Mouse (Mus musculus) intestine, embryonic 14.5 days (tissue): ENCODE measurements around the gene Enpp4. TPM values are rescaled to one million over a fixed set of nuclear protein-coding genes. Genes with fewer than 3 reads are reported as not detected.
A peak's percentile ranks its signal among the peaks of the same experiment; 100 is the strongest.

Experiments used
- ATAC-seq: fragments of 200-750 bp; cut with Nextera tagmentation; replicated peaks from 2 replicates; pipeline ENCODE4 v1.8.0; 2017; ENCODE audit warnings: low read depth, moderate number of reproducible peaks, moderate TSS enrichment, moderate library complexity; ENCODE audit not compliant: low FRiP score, low TSS enrichment
- DNase-seq: peaks from one replicate; pipeline ENCODE4 v3.0.0-alpha.2; 2018; ENCODE audit warnings: low spot score
- H3K27ac ChIP-seq: fragments of 300-500 bp; sonication (generic); 2 replicates; pipeline ENCODE4 v1.5.1; 2014; ENCODE audit warnings: low read depth, mild to moderate bottlenecking, control low read depth
- H3K27me3 ChIP-seq: fragments of 300-500 bp; sonication (generic); replicated peaks from 2 replicates; pipeline ENCODE4 v1.6.1; 2014; ENCODE audit warnings: low read length, control low read depth; ENCODE audit not compliant: control insufficient read depth, insufficient read depth
- H3K36me3 ChIP-seq: fragments of 300-500 bp; sonication (generic); 2 replicates; pipeline ENCODE4 v1.6.1; 2014; ENCODE audit warnings: low read length, control low read depth; ENCODE audit not compliant: control insufficient read depth, insufficient read depth
- H3K4me1 ChIP-seq: fragments of 300-500 bp; sonication (generic); replicated peaks from 2 replicates; pipeline ENCODE4 v1.6.1; 2014; ENCODE audit warnings: low read length, control low read depth, mixed read lengths; ENCODE audit not compliant: control insufficient read depth, insufficient read depth
- H3K4me2 ChIP-seq: fragments of 300-500 bp; sonication (generic); 2 replicates; pipeline ENCODE4 v1.6.1; 2014; ENCODE audit warnings: low read length
- H3K4me3 ChIP-seq: fragments of 300-500 bp; sonication (generic); 2 replicates; pipeline ENCODE4 v1.5.1; 2014; ENCODE audit warnings: low read depth, low read length, control low read depth, mixed read lengths
- H3K9ac ChIP-seq: fragments of 300-500 bp; sonication (generic); 2 replicates; pipeline ENCODE4 v1.6.1; 2014; ENCODE audit warnings: mild to moderate bottlenecking, low read length
- H3K9me3 ChIP-seq: fragments of 300-500 bp; sonication (generic); 2 replicates; pipeline ENCODE4 v1.6.1; 2016; ENCODE audit warnings: low read length, control low read depth; ENCODE audit not compliant: control insufficient read depth
- WGBS: fragments of 180-500 bp; shearing (Covaris S2); extraction: QIAGEN DNeasy Blood & Tissue Kit; methylation state at CpG from one replicate; pipeline ENCODE4 v1.1.7; 2014; 5-methylcytosine and 5-hydroxymethylcytosine counted together
- polyA plus RNA-seq: library from polyadenylated mRNA; unstranded; fragments of >200 nt; fragmentation: Nextera tagmentation; extraction: Ambion mirVana; gene quantifications from 2 replicates; pipeline ENCODE4 v1.2.1, GENCODE M21; 2014

Gene Enpp4
- polyA plus RNA-seq, 1 experiment from 2014 or later = 5.8 TPM

DNA sequence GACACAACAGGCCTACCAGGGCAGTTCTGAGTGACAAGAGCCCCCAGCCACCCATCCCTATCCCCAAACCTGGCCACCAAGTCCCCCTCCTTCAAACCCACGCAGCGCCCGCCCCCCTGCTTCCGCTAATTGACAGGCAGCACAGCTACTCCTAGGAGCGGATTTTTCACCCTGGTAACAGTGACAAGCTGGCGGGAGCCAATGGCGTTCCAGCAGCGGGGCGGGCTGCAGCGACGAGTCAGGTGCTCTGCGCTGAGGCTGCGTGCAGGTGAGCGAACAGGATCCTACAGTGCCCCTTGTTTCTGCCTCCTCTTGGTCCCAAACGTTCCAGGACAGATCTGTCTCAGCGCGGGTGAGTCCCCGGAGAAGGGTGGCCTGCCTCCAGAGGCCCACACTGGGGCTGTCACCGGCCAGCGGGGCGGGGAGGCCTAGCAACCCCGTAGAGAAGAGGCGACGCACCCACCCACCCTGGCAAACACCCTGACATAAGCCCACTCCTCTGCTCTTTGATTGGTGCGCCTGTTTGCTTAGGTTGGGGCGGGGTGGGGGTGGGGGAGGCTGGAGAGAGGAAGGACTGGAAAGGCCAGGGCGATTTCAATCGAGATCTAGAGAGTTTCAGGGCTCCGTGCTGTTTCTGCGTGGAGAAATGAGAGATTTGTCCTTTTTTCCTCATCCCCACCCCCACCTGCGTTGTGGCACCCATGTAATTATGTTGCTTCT is 26.8 kb downstream of the Enpp4 start, which contains the start of gene Enpp5:
Gene Enpp5 (plus strand): TSS at position 183 of the 720 bp plus-strand sequence.
- Histone ChIP-seq H3K4me1 (no peaks in the 10 kb centered on the region), H3K9me3 (no peaks in the 10 kb centered on the region), H3K27me3 (no peaks in the 10 kb centered on the region), H3K27ac (peak within 1 kb of the TSS; percentile 73), H3K9ac (peak within 1 kb of the TSS; percentile 51), H3K4me3 (peak within 1 kb of the TSS; percentile 59), H3K36me3 (no peaks in the 10 kb centered on the region), H3K4me2 (peak within 1 kb of the TSS; percentile 63)
- peak; percentile 97 for ATAC-seq
- 1% methylated on average over 31 of the region's 31 CpGs for WGBS
- DNase-seq = peak; percentile 86

DNA sequence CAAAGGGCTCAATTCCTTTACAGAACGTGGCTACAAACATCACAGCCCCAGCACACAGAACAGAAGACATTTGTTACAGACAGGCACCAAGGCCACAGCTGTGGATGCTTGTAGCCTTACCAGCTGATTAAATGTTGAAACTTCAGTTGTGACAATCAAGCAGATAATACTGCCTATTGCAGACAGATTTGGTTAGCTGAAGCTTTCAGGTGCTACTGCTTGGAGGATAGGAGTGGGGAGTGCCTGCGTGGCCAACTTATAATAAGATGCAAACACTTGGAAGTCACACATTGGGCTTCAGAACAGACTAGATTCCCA is 27.8 kb downstream of the Enpp4 start:
- ATAC-seq (no peak), DNase-seq (no peak)
- Histone ChIP-seq H3K4me3 (no peak overlapping the region), H3K27ac (no peak overlapping the region), H3K4me1 (no peaks in the 10 kb centered on the region), H3K4me2 (no peak overlapping the region), H3K9me3 (no peaks in the 10 kb centered on the region), H3K9ac (no peak overlapping the region), H3K36me3 (no peaks in the 10 kb centered on the region), H3K27me3 (no peaks in the 10 kb centered on the region)
- WGBS = 72% methylated on average over 2 of the region's 2 CpGs

DNA sequence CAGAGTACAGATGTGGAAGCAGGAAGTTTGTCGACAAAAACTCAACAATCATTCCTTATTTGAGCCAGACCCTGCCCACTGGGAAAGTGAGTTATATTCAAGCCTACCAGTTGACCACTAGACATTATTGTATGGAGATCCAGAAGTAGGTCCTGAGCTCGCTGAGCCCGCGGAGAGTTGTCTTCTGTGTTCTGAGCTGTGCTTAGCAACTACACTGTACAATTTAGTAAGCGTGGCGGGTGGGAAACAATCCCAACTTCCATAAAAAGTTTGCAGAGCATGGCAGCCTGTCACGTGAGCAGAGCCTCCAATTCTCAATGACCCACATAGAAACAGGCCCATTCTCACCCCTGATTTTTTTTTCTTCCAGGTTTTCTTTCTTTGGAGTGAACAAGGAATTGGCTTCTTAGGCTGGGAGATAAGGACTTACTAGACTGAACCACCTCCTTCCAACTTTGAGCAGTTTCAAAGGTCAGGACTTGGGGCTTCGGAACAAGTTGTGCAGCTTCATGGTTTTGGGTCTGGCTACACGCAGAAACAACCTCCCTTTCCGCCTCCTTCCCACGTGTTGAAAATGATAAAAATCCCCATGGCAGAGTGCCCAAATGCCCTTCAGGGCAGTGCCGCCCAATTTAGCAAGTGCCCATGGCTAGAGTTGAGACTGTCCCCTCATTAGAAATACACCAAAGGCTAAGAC is 28.3 kb downstream of the Enpp4 start:
- Histone ChIP-seq H3K4me3 (no peak overlapping the region), H3K9ac (no peak overlapping the region), H3K27me3 (no peaks in the 10 kb centered on the region), H3K9me3 (no peaks in the 10 kb centered on the region), H3K36me3 (no peaks in the 10 kb centered on the region), H3K4me1 (no peaks in the 10 kb centered on the region), H3K27ac (no peak overlapping the region), H3K4me2 (no peak overlapping the region)
- ATAC-seq (no peak), DNase-seq (no peak)
- WGBS = 79% methylated on average over 12 of the region's 12 CpGs

DNA sequence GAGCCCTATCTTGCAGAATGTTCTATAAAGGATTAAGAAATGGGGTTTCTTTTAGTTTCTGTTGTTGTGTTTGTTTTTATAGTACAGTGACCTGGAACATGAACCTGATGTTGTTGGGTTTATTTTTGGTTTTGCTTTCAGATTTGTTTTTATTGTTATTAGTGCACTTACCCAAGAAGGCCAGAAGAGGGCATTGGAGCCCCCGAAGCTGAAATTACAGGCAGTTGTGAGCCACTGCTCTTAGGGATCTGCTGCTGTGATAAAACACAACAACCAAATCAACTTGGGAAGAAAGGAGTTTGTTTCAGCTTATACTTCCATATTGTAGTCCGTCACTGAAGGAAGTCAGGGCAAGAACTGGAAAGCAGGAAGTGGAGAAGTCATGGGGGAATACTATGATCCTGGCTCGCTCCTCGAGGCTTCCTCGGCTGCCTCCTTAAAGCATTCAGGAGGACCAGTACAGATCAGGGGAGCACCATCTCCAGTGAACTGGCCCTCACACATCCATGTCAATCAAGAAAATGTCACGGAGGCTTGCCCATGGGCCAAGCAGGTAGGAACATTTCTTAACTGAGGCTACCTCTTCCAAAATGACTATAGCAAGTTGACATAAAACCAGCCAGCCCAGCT is 29.4 kb downstream of the Enpp4 start:
- no peak overlapping the region for H3K4me3 ChIP-seq
- H3K9ac ChIP-seq = no peak overlapping the region
- H3K36me3 ChIP-seq = no peaks in the 10 kb centered on the region
- ATAC-seq = no peak
- no peaks in the 10 kb centered on the region for H3K4me1 ChIP-seq
- no peak overlapping the region for H3K27ac ChIP-seq
- H3K27me3 ChIP-seq = no peaks in the 10 kb centered on the region
- H3K9me3 ChIP-seq = no peaks in the 10 kb centered on the region
- 58% methylated on average over 6 of the region's 6 CpGs for WGBS
- H3K4me2 ChIP-seq = no peak overlapping the region
- no peak for DNase-seq

DNA sequence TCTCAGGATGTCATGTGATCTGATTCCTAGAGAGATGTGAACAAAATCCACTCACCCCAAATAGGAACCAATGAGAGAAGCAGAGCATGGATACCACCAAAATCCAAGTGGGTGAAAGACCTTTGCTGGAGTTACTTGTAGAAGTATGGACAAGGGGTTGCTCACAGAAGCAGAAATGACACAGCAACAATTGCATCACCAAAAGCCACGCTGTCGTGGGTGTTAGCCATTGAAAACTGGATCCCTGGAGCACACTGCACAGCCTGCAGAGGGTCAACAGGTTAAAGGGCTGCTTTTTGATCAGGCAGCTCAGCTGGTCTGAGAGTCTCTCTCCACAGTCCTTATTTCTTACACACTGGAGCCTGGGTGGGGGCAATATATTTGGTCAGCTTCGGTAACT is 30.0 kb downstream of the Enpp4 start:
- no peak for ATAC-seq
- no peak for DNase-seq
- H3K9ac ChIP-seq = no peak overlapping the region

DNA sequence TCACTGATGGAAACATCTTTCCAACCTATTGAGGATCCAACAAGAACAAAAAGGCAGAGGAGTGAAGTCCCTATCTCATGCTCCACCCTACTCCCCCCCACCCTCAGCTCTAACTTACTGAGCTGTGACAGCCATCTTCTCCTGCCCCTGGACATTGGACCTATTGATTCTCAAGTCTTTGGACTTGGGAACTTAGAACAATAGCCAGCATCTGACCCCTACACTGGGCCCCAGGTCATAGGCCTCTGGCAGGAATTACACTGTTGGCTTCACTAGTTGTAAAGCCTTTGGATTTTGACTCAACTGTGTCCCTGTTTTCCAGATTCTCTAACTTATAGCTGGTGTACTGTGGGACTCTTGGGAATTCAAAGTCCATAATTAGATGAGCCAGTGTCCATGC is 33.9 kb downstream of the Enpp4 start:
- Histone ChIP-seq H3K9ac (no peak overlapping the region), H3K9me3 (no peaks in the 10 kb centered on the region), H3K4me2 (no peak overlapping the region), H3K36me3 (no peaks in the 10 kb centered on the region), H3K4me1 (no peaks in the 10 kb centered on the region), H3K27me3 (no peaks in the 10 kb centered on the region), H3K27ac (no peak overlapping the region), H3K4me3 (no peak overlapping the region)
- ATAC-seq (no peak), DNase-seq (no peak)

More for the DNA sequence above, 30.0 kb downstream of the Enpp4 start:
- no peaks in the 10 kb centered on the region for H3K9me3 ChIP-seq
- no peak overlapping the region for H3K4me2 ChIP-seq
- WGBS = 86% methylated on average over 3 of the region's 3 CpGs
- H3K36me3 ChIP-seq = no peaks in the 10 kb centered on the region
- H3K27ac ChIP-seq = no peak overlapping the region
- no peak overlapping the region for H3K4me3 ChIP-seq
- no peaks in the 10 kb centered on the region for H3K4me1 ChIP-seq
- H3K27me3 ChIP-seq = no peaks in the 10 kb centered on the region

DNA sequence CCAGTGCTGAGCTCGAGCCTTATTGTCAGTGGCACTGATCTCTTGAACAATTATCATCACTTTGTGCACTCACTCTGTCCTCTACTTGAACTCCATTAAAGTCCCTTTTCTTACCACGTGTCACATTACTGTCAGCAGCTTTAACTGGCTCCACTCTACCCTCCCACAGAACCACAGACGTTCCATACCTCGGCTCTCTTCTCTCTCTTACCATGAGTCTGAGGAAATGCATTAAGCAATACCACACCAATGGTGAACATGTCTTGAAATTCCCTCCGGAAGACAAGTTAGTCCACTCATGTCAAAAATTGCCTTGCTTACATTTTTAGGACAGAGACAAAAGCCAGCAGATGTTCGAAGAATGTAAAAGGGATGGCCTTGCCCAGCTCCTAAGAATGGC is 36.7 kb downstream of the Enpp4 start:
- Histone ChIP-seq H3K9me3 (no peaks in the 10 kb centered on the region), H3K27me3 (no peaks in the 10 kb centered on the region), H3K4me3 (no peak overlapping the region), H3K36me3 (no peaks in the 10 kb centered on the region), H3K9ac (no peak overlapping the region), H3K4me2 (no peak overlapping the region), H3K27ac (no peak overlapping the region), H3K4me1 (no peaks in the 10 kb centered on the region)
- 70% methylated on average over 6 of the region's 6 CpGs for WGBS
- no peak for DNase-seq
- no peak for ATAC-seq

DNA sequence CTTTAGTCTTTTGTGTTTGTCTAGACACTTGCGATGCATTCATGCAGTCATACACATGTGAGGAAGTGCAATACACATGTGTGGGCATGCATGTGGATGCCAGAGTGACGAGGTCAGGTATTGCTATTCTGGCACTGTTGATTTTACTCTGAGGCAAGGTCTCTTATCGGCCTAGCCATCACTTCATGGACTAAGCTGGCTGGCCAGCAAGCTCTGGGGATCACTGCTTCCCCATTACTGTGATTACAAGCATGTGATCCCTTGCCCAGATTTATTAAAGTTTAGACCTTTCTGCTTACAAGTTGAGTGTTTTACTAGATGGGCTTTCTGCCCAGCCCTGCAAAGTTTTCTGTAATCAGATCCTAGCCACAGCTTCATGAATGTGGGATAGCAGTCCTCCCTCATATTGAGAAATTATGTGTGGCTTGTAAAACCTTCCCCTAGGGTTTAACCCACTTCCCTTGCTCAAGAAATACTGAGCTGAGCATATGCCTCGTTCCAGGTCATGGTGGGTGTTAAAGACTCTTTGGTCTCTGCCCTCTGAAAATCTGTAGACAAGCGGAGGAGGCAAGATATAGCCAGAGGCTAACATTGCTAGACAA is 44.2 kb downstream of the Enpp4 start:
- Histone ChIP-seq H3K4me2 (no peak overlapping the region), H3K36me3 (no peaks in the 10 kb centered on the region), H3K27ac (no peak overlapping the region), H3K4me1 (no peaks in the 10 kb centered on the region), H3K4me3 (no peak overlapping the region), H3K27me3 (no peaks in the 10 kb centered on the region), H3K9me3 (no peaks in the 10 kb centered on the region), H3K9ac (no peak overlapping the region)
- DNase-seq (no peak), ATAC-seq (no peak)
- WGBS = 72% methylated on average over 5 of the region's 5 CpGs
